Mouse (Mus musculus): ENCODE measurements around the gene Lap3.

DNA sequence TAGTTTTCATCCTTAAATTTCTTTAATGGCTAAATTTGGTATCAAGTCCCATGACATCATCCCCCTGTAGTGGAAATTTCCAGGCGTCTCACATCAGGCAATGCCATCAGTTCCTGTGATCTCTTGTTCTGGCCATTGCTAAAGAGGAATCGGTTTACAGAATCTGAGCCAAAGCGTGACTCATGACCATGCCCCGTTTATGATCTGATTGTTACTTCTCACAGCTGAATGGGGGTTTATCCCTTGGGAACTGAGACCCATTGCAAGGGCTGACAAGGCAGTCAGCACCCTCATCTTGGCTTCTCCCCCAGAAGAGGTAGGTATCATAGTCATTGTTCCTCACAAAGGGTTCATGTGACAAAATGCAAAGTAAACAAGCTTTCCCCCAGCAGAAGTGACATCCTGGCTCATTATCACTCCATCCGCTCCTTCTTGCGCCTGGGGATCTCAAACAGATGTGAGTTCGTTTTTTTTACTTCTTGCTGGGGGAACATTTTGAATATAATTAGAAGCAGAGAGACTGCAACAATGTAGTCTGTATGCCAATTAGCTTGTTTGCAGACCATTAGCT is 20.2 kb upstream of the Lap3 start:
- TF ChIP-seq CTCF (conservative IDR thresholded peaks at IDR 0.05; ENCODE audit: low read length), result no peak
- TF ChIP-seq POU5F1 (IDR thresholded peaks at IDR 0.05; ENCODE audit: borderline replicate concordance, low read length), result no peak
- TF ChIP-seq NANOG (IDR thresholded peaks at IDR 0.05; ENCODE audit: borderline replicate concordance, low read length), result no peak

Measured in E14TG2a.4 (cell line).